Mouse (Mus musculus) induced T-regulatory cell, adult 2 months (primary cell): ENCODE data around the gene Nkapl.

ENCODE experiments used
- DNase-seq: peaks from one replicate; pipeline ENCODE4 v3.0.0-alpha.2; 2012; ENCODE audit warnings: low read depth

The Nkapl gene

GRCm38 (mm10) chr13:21427631-21428030 lies 40.7 kb downstream of the Nkapl start:
- DNase-seq = no peak

- no peak for DNase-seq
Observed at GRCm38 (mm10) chr13:21423301-21423700, 45.0 kb downstream of the Nkapl start.

DNA sequence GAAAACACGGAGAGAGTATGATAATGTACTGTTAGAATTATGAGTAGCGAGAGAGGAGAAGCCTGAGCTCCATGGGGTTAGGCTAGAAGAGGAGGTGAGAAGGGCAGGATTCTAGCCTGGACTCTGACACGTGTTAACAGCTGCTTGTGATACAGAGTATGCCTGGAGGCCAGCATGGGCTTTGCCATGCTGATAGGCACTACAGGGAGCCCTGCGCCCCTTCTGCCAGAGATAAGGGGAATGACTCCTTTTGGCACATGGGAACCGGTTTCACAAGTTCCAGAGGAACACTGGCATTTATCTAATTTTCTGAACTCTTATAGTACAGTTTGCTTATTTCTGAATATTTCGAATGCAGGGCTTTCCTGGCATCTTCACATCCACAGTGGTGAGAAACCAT lies 49.4 kb downstream of the Nkapl start:
- no peak for DNase-seq

GRCm38 (mm10) chr13:21417298-21418010 lies 50.9 kb downstream of the Nkapl start:
- peak; percentile 42 for DNase-seq
